Mouse (Mus musculus) liver, embryonic 14.5 days (tissue): ENCODE data around the gene Prom2. TPM values are rescaled to one million over a fixed set of nuclear protein-coding genes. Genes with fewer than 3 reads are reported as not detected.

Experiments
- ATAC-seq: fragments of 200-750 bp; cut with Nextera tagmentation; 2 replicates; pipeline ENCODE4 v1.8.0; 2017; ENCODE audit warnings: moderate number of reproducible peaks, mild to moderate bottlenecking, moderate library complexity; ENCODE audit not compliant: insufficient read depth
- DNase-seq, 3 experiments: peaks; one replicate each; pipeline ENCODE4 v3.0.0-alpha.2; 2012 to 2013; ENCODE audit warnings: low read depth in 3 of 3, low spot score in 3 of 3
- H3K27ac ChIP-seq: fragments of 300-500 bp; sonication (generic); 2 replicates; pipeline ENCODE4 v1.5.1; 2014; ENCODE audit warnings: moderate library complexity, mild to moderate bottlenecking, control low read depth, inconsistent platforms
- H3K27me3 ChIP-seq: fragments of 300-500 bp; sonication (generic); 2 replicates; pipeline ENCODE4 v1.6.1; 2014; ENCODE audit warnings: mild to moderate bottlenecking, low read length, moderate library complexity; ENCODE audit not compliant: control insufficient read depth, insufficient read depth
- H3K36me3 ChIP-seq: fragments of 300-500 bp; sonication (generic); replicated peaks from 2 replicates; pipeline ENCODE4 v1.6.1; 2014; ENCODE audit warnings: low read depth; ENCODE audit not compliant: control insufficient read depth, insufficient read depth
- H3K4me1 ChIP-seq, 2 experiments: fragments of 200-500 bp in 1 of 2; fragments of 300-500 bp in 1 of 2; sonication (generic) in 1 of 2; replicated peaks; 2 replicates each; pipeline ENCODE4 v1.6.1; 2012 to 2014; ENCODE audit warnings: antibody characterized with exemption in 1 of 2, inconsistent platforms in 1 of 2, low read length in 1 of 2; ENCODE audit not compliant: control insufficient read depth in 2 of 2, insufficient read depth in 2 of 2
- H3K4me2 ChIP-seq: fragments of 300-500 bp; sonication (generic); 2 replicates; pipeline ENCODE4 v1.6.1; 2014; ENCODE audit warnings: low read depth, mild to moderate bottlenecking, control low read depth, moderate library complexity
- H3K4me3 ChIP-seq, 2 experiments: fragments of 200-500 bp in 1 of 2; fragments of 300-500 bp in 1 of 2; sonication (generic) in 1 of 2; 2 replicates each; pipeline ENCODE4 v1.5.1; 2012 to 2014; ENCODE audit warnings: low read depth in 2 of 2, low read length in 2 of 2, mild to moderate bottlenecking in 2 of 2, control low read depth in 1 of 2, inconsistent platforms in 1 of 2, moderate library complexity in 1 of 2; ENCODE audit not compliant: insufficient read depth in 1 of 2
- H3K9ac ChIP-seq: fragments of 300-500 bp; sonication (generic); replicated peaks from 2 replicates; pipeline ENCODE4 v1.6.1; 2014; ENCODE audit warnings: mild to moderate bottlenecking, control low read depth, moderate library complexity
- H3K9me3 ChIP-seq: fragments of 300-500 bp; sonication (generic); 2 replicates; pipeline ENCODE4 v1.6.1; 2016; ENCODE audit warnings: low read length, mixed read lengths; ENCODE audit not compliant: control insufficient read depth
- CTCF ChIP-seq: IDR thresholded peaks from 2 replicates; pipeline ENCODE4 v1.5.1; 2016; ENCODE audit warnings: antibody characterized with exemption, low read depth, control low read depth
- EP300 ChIP-seq: IDR thresholded peaks from 2 replicates; pipeline ENCODE4 v1.6.1; 2016; ENCODE audit warnings: antibody characterized with exemption, low read depth
- WGBS: fragments of 180-500 bp; shearing (Covaris S2); extraction: QIAGEN DNeasy Blood & Tissue Kit; methylation state at CpG from one replicate; pipeline ENCODE4 v1.1.7; 2014; ENCODE audit not compliant: insufficient replicate concordance; 5-methylcytosine and 5-hydroxymethylcytosine counted together
- polyA plus RNA-seq, 2 experiments: library from polyadenylated mRNA; depleted of rRNA in 1 of 2; stranded (reverse) in 1 of 2; unstranded in 1 of 2; fragments of >200 nt; fragmentation: Nextera tagmentation in 1 of 2; extraction: Ambion mirVana in 1 of 2; gene quantifications; 2 replicates each; pipeline versions ENCODE4 v1.2.1 to v1.2.3; 2012 to 2014

The Prom2 gene
- polyA plus RNA-seq, 2 experiments = not detected

DNA sequence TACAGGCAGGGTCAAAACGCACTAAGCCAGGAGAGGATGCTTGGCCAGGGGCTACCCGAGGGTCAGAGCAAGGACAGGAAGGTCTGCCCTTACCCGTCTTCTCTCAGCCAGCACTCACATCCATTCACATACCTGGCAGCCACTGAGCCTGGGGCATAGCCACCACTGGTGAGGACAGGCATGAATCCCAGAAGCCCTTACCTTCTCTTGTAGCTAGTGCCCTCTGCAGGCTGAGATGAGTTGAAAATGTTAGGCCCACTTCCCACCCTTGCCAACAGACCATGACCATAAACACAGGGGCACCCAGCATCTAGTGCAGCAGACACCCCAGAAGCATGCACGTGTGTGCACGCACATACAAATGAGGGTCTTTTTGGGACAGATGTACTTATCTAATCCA is 9.8 kb upstream of the Prom2 start:
- ATAC-seq = no peak
- 38% methylated on average over 5 of the region's 5 CpGs for WGBS
- TF ChIP-seq EP300 (no peak), CTCF (peak; percentile 55)
- H3K4me3 ChIP-seq = no peak overlapping the region
- H3K4me1 ChIP-seq = peaks cover 0 to 8% of the 10 kb centered on the region in 2 experiments; a peak in 3 of 4 replicates
- H3K9ac ChIP-seq = no peak overlapping the region
- DNase-seq = no peak
- no peaks in the 10 kb centered on the region for H3K27me3 ChIP-seq
- no peak overlapping the region for H3K4me2 ChIP-seq
- H3K9me3 ChIP-seq = no peaks in the 10 kb centered on the region
- H3K36me3 ChIP-seq = no peaks in the 10 kb centered on the region
- H3K27ac ChIP-seq = no peak overlapping the region

DNA sequence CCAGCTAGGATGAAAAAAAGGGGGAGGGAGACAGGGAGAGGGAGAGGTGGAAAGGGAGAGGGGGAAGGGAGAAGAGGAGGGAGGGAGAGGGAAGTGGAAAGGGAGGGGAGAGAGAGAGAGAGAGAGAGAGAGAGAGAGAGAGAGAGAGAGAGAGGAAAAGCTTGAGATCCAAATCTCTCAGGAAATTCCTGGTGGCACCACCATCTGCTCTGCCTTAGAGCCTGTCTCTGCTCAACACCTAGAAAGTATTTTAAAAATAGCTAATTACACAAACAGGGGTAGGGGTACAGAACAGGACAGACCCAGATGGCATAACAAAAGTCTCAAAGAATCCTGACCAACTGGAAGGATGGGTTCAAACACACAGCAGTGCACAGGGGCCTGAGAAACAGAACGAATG is 9.2 kb upstream of the Prom2 start:
- no peak overlapping the region for H3K4me2 ChIP-seq
- no peak overlapping the region for H3K27ac ChIP-seq
- no peak overlapping the region for H3K9ac ChIP-seq
- H3K4me3 ChIP-seq = no peak overlapping the region
- DNase-seq = no peak
- 48% methylated on average over 1 of the region's 1 CpGs for WGBS
- ATAC-seq = no peak
- peaks cover 0 to 8% of the 10 kb centered on the region in 2 experiments; a peak in 3 of 4 replicates for H3K4me1 ChIP-seq
- TF ChIP-seq EP300 (no peak), CTCF (no peak)
- H3K27me3 ChIP-seq = no peaks in the 10 kb centered on the region
- H3K36me3 ChIP-seq = no peaks in the 10 kb centered on the region
- H3K9me3 ChIP-seq = no peaks in the 10 kb centered on the region

DNA sequence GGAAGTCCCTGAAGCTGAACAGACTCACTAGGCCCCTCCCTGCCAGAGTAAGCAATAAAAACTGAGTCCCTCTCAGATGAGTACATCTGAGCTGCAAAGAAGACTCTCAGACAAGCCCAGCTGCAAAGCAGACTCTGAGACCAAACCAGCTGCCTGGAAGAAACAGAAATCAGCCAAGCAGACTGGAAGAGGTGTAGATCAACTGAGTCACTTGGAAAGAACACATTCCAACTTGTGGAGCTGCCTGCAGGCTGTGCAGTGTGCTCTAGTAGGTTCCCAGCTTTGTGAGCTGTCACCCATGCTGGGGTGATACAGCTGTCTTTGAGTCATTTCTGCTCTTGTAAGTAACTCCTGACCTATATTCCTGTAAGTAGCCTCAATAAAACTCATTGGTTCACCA is 8.4 kb upstream of the Prom2 start:
- DNase-seq (no peak), ATAC-seq (no peak)
- no peak overlapping the region for H3K9ac ChIP-seq
- peaks cover 0 to 8% of the 10 kb centered on the region in 2 experiments; a peak in 3 of 4 replicates for H3K4me1 ChIP-seq
- no peak overlapping the region for H3K4me2 ChIP-seq
- H3K36me3 ChIP-seq = no peaks in the 10 kb centered on the region
- H3K9me3 ChIP-seq = no peaks in the 10 kb centered on the region
- no peak overlapping the region for H3K4me3 ChIP-seq
- H3K27me3 ChIP-seq = no peaks in the 10 kb centered on the region
- H3K27ac ChIP-seq = no peak overlapping the region
- TF ChIP-seq EP300 = no peak
- no peak for TF ChIP-seq CTCF

DNA sequence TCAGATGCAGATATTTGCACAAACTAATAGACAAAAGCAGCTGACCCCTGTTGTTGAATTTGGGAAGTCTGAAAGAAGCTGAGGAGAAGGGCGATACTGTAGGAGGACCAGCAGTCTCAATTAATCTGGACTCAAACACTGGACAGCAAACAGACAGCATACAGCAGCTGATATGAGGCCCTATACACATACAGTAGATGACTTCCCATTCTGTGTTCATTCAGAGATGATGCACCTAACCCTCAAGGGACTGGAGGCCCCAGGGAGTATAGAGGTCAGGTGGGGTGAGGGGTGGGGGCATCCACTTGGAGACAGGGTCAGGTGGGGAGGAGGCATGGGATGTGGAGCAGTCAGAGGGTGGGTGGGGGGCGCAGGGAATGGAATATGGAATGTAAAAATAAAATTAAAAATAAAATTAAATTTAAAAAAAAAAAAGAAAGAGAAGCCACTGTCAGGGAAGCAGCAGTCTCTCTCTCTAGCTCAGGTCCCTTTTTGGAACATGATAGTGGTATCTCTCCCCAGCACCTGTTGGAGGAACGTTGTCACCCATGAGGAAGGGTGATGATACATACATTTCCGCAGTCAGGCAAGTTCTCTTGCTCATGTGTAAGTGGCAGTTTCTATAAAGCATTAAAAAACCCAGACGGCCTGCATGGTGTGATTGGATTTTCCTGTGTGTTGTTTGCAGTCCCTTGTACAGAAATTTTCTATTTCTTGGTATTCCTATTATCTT is 7.2 kb upstream of the Prom2 start:
- peak overlapping the region; percentile 36 for H3K27ac ChIP-seq

DNA sequence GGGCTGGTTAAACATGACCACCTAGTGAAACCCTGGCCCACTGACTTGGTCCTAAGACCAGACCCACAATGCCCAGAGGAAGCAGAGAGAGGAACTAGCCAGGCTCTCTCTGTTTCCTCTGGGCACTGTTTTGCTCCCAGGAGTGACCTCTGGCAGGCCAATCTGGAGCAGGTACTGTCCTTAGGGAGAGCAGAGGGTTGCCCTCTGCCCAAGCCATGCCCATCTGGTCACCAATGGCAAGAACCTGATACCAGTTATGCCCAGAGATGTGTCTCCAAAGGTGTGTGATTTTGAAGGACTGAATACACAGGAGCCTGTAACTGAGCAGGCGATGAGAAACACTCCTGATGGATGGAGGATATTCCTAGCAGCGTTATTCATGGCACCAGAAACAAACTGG is 430 bp upstream of the Prom2 start:
- no peak for DNase-seq
- TF ChIP-seq CTCF (no peak), EP300 (no peak)
- no peaks in the 10 kb centered on the region for H3K9me3 ChIP-seq
- 56% methylated on average over 2 of the region's 2 CpGs for WGBS
- H3K4me3 ChIP-seq = no peak overlapping the region
- no peak overlapping the region for H3K4me2 ChIP-seq
- no peak overlapping the region for H3K9ac ChIP-seq
- H3K27ac ChIP-seq = no peak overlapping the region
- H3K27me3 ChIP-seq = peaks cover 33% of the 10 kb centered on the region
- H3K36me3 ChIP-seq = no peaks in the 10 kb centered on the region
- no peak for ATAC-seq
- H3K4me1 ChIP-seq = no peaks in the 10 kb centered on the region; a peak in 1 of 4 replicates

More for the DNA sequence above, 7.2 kb upstream of the Prom2 start:
- Histone ChIP-seq H3K9ac (0 out of 2 replicates have a peak overlapping the region, but pooled peaks have one; percentile 18), H3K4me3 (no peak overlapping the region), H3K9me3 (no peaks in the 10 kb centered on the region), H3K36me3 (no peaks in the 10 kb centered on the region), H3K4me2 (peak overlapping the region; percentile 26), H3K27me3 (no peaks in the 10 kb centered on the region), H3K4me1 (peaks cover 0 to 8% of the 10 kb centered on the region in 2 experiments; a peak in 3 of 4 replicates)
- DNase-seq (peak; percentile 48 to 56 (median 50)), ATAC-seq (peak; percentile 89)
- WGBS = 20% methylated on average over 5 of the region's 5 CpGs
- TF ChIP-seq CTCF = no peak
- peak; percentile 58 for TF ChIP-seq EP300
